Mouse (Mus musculus): ENCODE measurements at regions not wholly inside any gene's neighbourhood (a gene's known extent, or its start where the extent isn't known, plus 50 kb on each side); places are given as distances from the start of the nearest gene placed in this dataset.
"Not testable (repeated sequence)": the region's sequence is repeated elsewhere in the genome, so short reads cannot be mapped to it uniquely, and the experiment has no call there.

GRCm38 (mm10) chr16:47081896-47082295 is 583.6 kb upstream of the Nectin3 start:
- DNase-seq: no peak

GRCm38 (mm10) chr16:47080330-47080729 is 582.0 kb upstream of the Nectin3 start:
- DNase-seq: no peak

- no peak for DNase-seq
Measured at GRCm38 (mm10) chr16:47059293-47059963, 561.1 kb upstream of the Nectin3 start.

DNA sequence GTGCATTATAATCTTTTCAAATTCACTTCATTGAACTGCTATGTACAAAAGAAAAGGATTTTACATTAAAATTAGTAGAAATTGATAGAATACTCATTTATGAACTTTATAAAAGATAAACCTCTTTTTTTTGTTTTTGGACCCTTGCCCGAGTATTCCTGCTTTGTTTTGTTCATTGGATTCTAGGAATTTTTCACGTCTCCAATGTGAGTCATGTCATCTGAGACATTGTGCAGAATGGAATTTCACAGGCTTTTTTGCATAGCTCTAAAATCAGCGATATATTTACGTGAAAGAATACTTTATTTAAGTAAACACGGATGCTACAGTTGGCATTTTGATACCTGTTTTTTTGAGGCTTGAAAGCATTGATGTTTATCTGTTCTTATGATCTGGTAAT is 560.5 kb upstream of the Nectin3 start:
- DNase-seq: no peak

- no peak for DNase-seq
Measured at GRCm38 (mm10) chr16:47025971-47026370, 527.6 kb upstream of the Nectin3 start.

- DNase-seq: no peak
Measured at GRCm38 (mm10) chr16:47017486-47017885, 519.2 kb upstream of the Nectin3 start.

DNA sequence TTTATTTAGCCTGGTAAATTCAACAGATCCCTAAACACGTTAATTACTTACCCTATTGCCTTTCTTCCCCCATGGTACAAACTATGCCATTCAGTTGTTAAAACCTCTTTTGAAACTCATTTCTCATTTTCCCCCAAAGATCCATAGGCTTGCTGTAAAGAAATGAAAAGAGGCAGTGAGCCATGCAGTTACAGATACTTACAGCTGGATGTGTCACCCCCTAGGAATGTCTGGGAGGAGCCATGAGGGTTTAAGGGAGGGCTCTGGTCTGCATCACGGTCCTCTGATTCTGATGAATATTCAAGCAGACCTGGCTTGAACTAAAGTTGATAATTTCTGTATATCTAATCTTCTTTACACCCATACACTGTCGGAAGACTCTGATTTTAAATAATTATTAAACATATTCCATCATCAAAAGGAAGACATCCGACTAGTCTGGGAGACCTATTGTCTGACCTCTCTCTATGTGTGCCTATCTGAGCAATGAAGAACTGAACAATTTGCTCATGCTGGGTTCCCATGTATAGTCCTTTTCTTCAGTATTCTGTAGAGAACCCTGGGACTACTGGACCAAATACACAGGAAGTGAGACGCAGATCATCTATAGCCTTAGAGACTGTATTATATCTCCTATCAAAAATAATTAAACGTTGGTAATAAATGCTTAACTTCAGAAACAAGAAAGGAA is 484.7 kb upstream of the Nectin3 start:
- DNase-seq: no peak

- DNase-seq: no peak
Measured at GRCm38 (mm10) chr16:46982272-46982909, 484.1 kb upstream of the Nectin3 start.

DNA sequence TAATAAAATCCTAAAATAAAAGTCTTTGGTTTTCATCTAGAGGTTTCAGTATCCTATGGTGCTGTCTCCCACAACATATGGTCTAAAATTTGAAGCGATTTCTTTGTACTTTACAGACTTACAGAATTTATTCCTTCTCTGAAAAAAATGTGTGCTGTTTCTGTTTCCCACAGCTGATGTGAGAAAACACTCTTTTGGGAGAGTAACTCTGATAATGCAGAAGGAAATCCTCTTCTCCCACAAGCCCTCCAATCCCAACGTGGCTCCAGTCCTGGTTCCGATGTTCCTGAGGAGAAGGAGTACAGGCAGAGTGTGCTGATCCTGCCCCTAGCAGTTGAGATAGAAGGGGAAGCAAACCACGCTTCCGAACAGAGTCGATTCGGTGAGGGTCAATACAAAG is 467.4 kb upstream of the Nectin3 start:
- no peak for DNase-seq

GRCm38 (mm10) chr16:46956990-46957389 is 458.7 kb upstream of the Nectin3 start:
- DNase-seq: no peak

- DNase-seq: peak; percentile 87
Measured at GRCm38 (mm10) chr16:46926060-46926459, 427.7 kb upstream of the Nectin3 start.

- DNase-seq: no peak
Measured at GRCm38 (mm10) chr16:46894576-46895203, 396.4 kb upstream of the Nectin3 start.

DNA sequence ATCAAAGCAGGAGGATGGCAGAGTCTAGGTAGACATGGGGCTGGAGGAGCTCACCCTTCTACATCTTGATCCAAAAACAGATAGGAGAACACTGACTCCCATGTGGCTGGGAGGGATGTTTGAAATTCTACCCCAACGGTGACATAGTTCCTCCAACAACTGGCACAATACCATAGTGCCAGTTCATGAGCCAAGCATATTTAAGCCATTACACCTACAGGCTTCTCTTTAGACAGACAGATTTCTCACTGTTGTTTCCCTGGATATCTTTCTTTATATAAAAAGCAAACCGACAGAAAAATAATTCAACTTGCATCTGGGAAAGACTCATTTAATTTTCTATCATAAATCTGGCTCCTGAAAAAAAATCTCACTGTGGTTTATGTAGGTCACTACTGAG is 380.4 kb upstream of the Nectin3 start:
- DNase-seq: no peak

- DNase-seq: no peak
Measured at GRCm38 (mm10) chr16:46863959-46864358, 365.6 kb upstream of the Nectin3 start.

- DNase-seq: no peak
Measured at GRCm38 (mm10) chr16:46849534-46849933, 351.2 kb upstream of the Nectin3 start.

- DNase-seq: no peak
Measured at GRCm38 (mm10) chr16:46848755-46849154, 350.4 kb upstream of the Nectin3 start.

DNA sequence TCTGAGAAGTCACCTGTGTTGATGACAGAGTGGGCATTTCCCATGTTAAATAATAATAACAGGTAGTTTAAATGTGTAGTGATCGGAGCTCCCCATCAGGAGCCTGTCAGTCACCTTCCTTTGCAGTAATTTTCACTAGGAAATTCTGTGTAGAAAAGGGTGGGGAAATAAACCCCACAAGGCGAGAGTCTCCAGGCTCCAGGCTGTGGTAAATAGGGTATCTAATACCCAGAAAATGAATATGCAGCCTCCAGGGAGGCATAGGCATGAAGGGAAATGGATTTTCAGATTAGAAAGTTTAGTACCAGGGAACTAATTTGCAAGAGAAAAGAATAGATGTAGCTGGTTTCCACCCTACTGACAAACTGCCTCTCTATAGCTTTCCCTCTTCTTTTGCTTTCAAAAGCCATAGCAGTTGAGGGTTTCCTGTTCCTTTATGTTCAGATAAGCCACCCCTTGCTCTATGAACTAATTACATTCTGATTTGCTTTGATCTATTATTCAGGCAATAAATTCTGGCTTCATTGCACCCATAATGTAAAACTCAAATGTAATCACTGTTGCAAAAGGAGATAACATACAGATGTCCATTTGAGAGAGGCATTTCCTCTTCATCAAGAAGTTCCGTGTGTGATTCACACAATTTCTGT is 349.5 kb upstream of the Nectin3 start:
- no peak for DNase-seq

- no peak for DNase-seq
Measured at GRCm38 (mm10) chr16:46841179-46841578, 342.9 kb upstream of the Nectin3 start.

- no peak for DNase-seq
Measured at GRCm38 (mm10) chr16:46840764-46841163, 342.4 kb upstream of the Nectin3 start.

- no peak for DNase-seq
Measured at GRCm38 (mm10) chr16:46825147-46825546, 326.8 kb upstream of the Nectin3 start.

GRCm38 (mm10) chr16:46822753-46823152 is 324.4 kb upstream of the Nectin3 start:
- DNase-seq: no peak

- DNase-seq: no peak
Measured at GRCm38 (mm10) chr16:46818215-46818614, 319.9 kb upstream of the Nectin3 start.

GRCm38 (mm10) chr16:46811835-46812234 is 313.5 kb upstream of the Nectin3 start:
- not testable (repeated sequence) for DNase-seq

Measured in heart, adult 11 months (tissue).